Mouse (Mus musculus) stomach, embryonic 16.5 days (tissue): ENCODE data around the gene Mlph. TPM values are rescaled to one million over a fixed set of nuclear protein-coding genes. Genes with fewer than 3 reads are reported as not detected.
A peak's percentile ranks its signal among the peaks of the same experiment; 100 is the strongest.

Experiments used
- ATAC-seq: fragments of 200-750 bp; cut with Nextera tagmentation; 2 replicates; pipeline ENCODE4 v1.8.0; 2017; ENCODE audit warnings: moderate number of reproducible peaks, moderate TSS enrichment; ENCODE audit not compliant: insufficient read depth, low FRiP score
- H3K27ac ChIP-seq: fragments of 300-500 bp; sonication (generic); 2 replicates; pipeline ENCODE4 v1.5.1; 2014; ENCODE audit warnings: low read length
- H3K27me3 ChIP-seq: fragments of 300-500 bp; sonication (generic); 2 replicates; pipeline ENCODE4 v1.6.1; 2014; ENCODE audit warnings: low read length, control low read depth, mixed read lengths; ENCODE audit not compliant: control insufficient read depth, insufficient read depth
- H3K36me3 ChIP-seq: fragments of 300-500 bp; sonication (generic); 2 replicates; pipeline ENCODE4 v1.6.1; 2014; ENCODE audit warnings: low read length; ENCODE audit not compliant: control insufficient read depth, insufficient read depth
- H3K4me1 ChIP-seq: fragments of 300-500 bp; sonication (generic); 2 replicates; pipeline ENCODE4 v1.6.1; 2014; ENCODE audit warnings: low read length, control low read depth, mixed read lengths; ENCODE audit not compliant: control insufficient read depth, insufficient read depth
- H3K4me2 ChIP-seq: fragments of 300-500 bp; sonication (generic); 2 replicates; pipeline ENCODE4 v1.6.1; 2014; ENCODE audit warnings: low read depth, low read length, mixed read lengths
- H3K4me3 ChIP-seq: fragments of 300-500 bp; sonication (generic); replicated peaks from 2 replicates; pipeline ENCODE4 v1.5.1; 2014; ENCODE audit warnings: mild to moderate bottlenecking, low read length
- H3K9ac ChIP-seq: fragments of 300-500 bp; sonication (generic); 2 replicates; pipeline ENCODE4 v1.6.1; 2014; ENCODE audit warnings: low read length
- H3K9me3 ChIP-seq: fragments of 300-500 bp; sonication (generic); replicated peaks from 2 replicates; pipeline ENCODE4 v1.6.1; 2016; ENCODE audit warnings: low read length, control low read depth; ENCODE audit not compliant: control insufficient read depth
- WGBS: fragments of 180-500 bp; shearing (Covaris S2); extraction: QIAGEN DNeasy Blood & Tissue Kit; methylation state at CpG from one replicate; pipeline ENCODE4 v1.1.7; 2014; 5-methylcytosine and 5-hydroxymethylcytosine counted together
- polyA plus RNA-seq: library from polyadenylated mRNA; unstranded; fragments of >200 nt; fragmentation: Nextera tagmentation; extraction: Ambion mirVana; gene quantifications from 2 replicates; pipeline ENCODE4 v1.2.1, GENCODE M21; 2015

Gene Mlph
- polyA plus RNA-seq, 1 experiment from 2014 or later = 4.4 TPM

GRCm38 (mm10) chr1:90927308-90927707, 12.4 kb downstream of the Mlph start:
- peak overlapping the region; percentile 83 for H3K27ac ChIP-seq
- no peaks in the 10 kb centered on the region for H3K36me3 ChIP-seq
- peaks cover 16% of the 10 kb centered on the region; the same call in 1 of the 2 replicates for H3K4me1 ChIP-seq
- ATAC-seq = peak; percentile 44; the same call in 1 of the 2 replicates
- no peaks in the 10 kb centered on the region for H3K27me3 ChIP-seq
- peak overlapping the region; percentile 63; the same call in 1 of the 2 replicates for H3K9ac ChIP-seq
- WGBS = 32% methylated on average over 15 of the region's 15 CpGs
- H3K9me3 ChIP-seq = no peaks in the 10 kb centered on the region
- no peak overlapping the region for H3K4me3 ChIP-seq
- peak overlapping the region; percentile 77 for H3K4me2 ChIP-seq

GRCm38 (mm10) chr1:90927929-90928574, 13.2 kb downstream of the Mlph start:
- Histone ChIP-seq H3K36me3 (no peaks in the 10 kb centered on the region), H3K9ac (peak overlapping the region; percentile 63), H3K9me3 (no peaks in the 10 kb centered on the region), H3K4me3 (peak overlapping the region; percentile 37), H3K27me3 (no peaks in the 10 kb centered on the region), H3K4me2 (peak overlapping the region; percentile 77), H3K4me1 (peaks cover 16% of the 10 kb centered on the region; the same call in 1 of the 2 replicates), H3K27ac (peak overlapping the region; percentile 83)
- 3% methylated on average over 23 of the region's 23 CpGs for WGBS
- ATAC-seq = peak; percentile 22; the same call in 1 of the 2 replicates

- Histone ChIP-seq H3K4me1 (peaks cover 16% of the 10 kb centered on the region; the same call in 1 of the 2 replicates), H3K27ac (0 out of 2 replicates have a peak overlapping the region, but pooled peaks have one; percentile 6), H3K4me3 (peak overlapping the region; percentile 37), H3K9ac (peak overlapping the region; percentile 63), H3K9me3 (no peaks in the 10 kb centered on the region), H3K4me2 (peak overlapping the region; percentile 77), H3K36me3 (no peaks in the 10 kb centered on the region), H3K27me3 (no peaks in the 10 kb centered on the region)
- 3% methylated on average over 6 of the region's 6 CpGs for WGBS
- peak; percentile 65; the same call in 1 of the 2 replicates for ATAC-seq
Observed at GRCm38 (mm10) chr1:90928575-90928934, 13.7 kb downstream of the Mlph start.

GRCm38 (mm10) chr1:90933001-90933400, 18.1 kb downstream of the Mlph start:
- Histone ChIP-seq H3K4me1 (peaks cover 8% of the 10 kb centered on the region; the same call in 1 of the 2 replicates), H3K4me2 (no peak overlapping the region), H3K27me3 (no peaks in the 10 kb centered on the region), H3K4me3 (no peak overlapping the region), H3K27ac (no peak overlapping the region), H3K36me3 (no peaks in the 10 kb centered on the region), H3K9ac (no peak overlapping the region), H3K9me3 (no peaks in the 10 kb centered on the region)
- ATAC-seq = no peak
- WGBS = 71% methylated on average over 5 of the region's 5 CpGs

- H3K36me3 ChIP-seq = no peaks in the 10 kb centered on the region
- H3K4me2 ChIP-seq = no peak overlapping the region
- H3K9ac ChIP-seq = no peak overlapping the region
- no peak overlapping the region for H3K27ac ChIP-seq
- H3K4me3 ChIP-seq = no peak overlapping the region
- no peak for ATAC-seq
- H3K27me3 ChIP-seq = no peaks in the 10 kb centered on the region
- 71% methylated on average over 9 of the region's 9 CpGs for WGBS
- no peaks in the 10 kb centered on the region for H3K4me1 ChIP-seq
- no peaks in the 10 kb centered on the region for H3K9me3 ChIP-seq
Observed at GRCm38 (mm10) chr1:90936990-90937389, 22.1 kb downstream of the Mlph start.

- no peak overlapping the region for H3K27ac ChIP-seq
- no peak overlapping the region for H3K4me2 ChIP-seq
- no peaks in the 10 kb centered on the region for H3K36me3 ChIP-seq
- no peak overlapping the region for H3K9ac ChIP-seq
- no peak overlapping the region for H3K4me3 ChIP-seq
- no peak for ATAC-seq
- H3K9me3 ChIP-seq = no peaks in the 10 kb centered on the region
- H3K27me3 ChIP-seq = no peaks in the 10 kb centered on the region
- 74% methylated on average over 4 of the region's 4 CpGs for WGBS
- H3K4me1 ChIP-seq = no peaks in the 10 kb centered on the region
Observed at GRCm38 (mm10) chr1:90939980-90940379, 25.1 kb downstream of the Mlph start.

- no peaks in the 10 kb centered on the region for H3K27me3 ChIP-seq
- H3K9me3 ChIP-seq = no peaks in the 10 kb centered on the region
- H3K4me3 ChIP-seq = no peak overlapping the region
- no peak for ATAC-seq
- 63% methylated on average over 10 of the region's 10 CpGs for WGBS
- no peak overlapping the region for H3K27ac ChIP-seq
- no peaks in the 10 kb centered on the region for H3K4me1 ChIP-seq
- H3K9ac ChIP-seq = no peak overlapping the region
- H3K4me2 ChIP-seq = no peak overlapping the region
- H3K36me3 ChIP-seq = no peaks in the 10 kb centered on the region
Observed at GRCm38 (mm10) chr1:90945171-90945570, 30.3 kb downstream of the Mlph start.

- ATAC-seq = no peak
- Histone ChIP-seq H3K36me3 (no peaks in the 10 kb centered on the region), H3K4me2 (no peak overlapping the region), H3K4me3 (no peak overlapping the region), H3K9ac (no peak overlapping the region), H3K27me3 (no peaks in the 10 kb centered on the region), H3K9me3 (no peaks in the 10 kb centered on the region), H3K4me1 (no peaks in the 10 kb centered on the region), H3K27ac (no peak overlapping the region)
- 60% methylated on average over 2 of the region's 2 CpGs for WGBS
Observed at GRCm38 (mm10) chr1:90947252-90947651, 32.4 kb downstream of the Mlph start.

- no peaks in the 10 kb centered on the region for H3K27me3 ChIP-seq
Observed at GRCm38 (mm10) chr1:90949309-90949708, 34.4 kb downstream of the Mlph start.

More at GRCm38 (mm10) chr1:90949309-90949708, 34.4 kb downstream of the Mlph start:
- 54% methylated on average over 9 of the region's 9 CpGs for WGBS
- ATAC-seq = no peak
- Histone ChIP-seq H3K4me1 (no peaks in the 10 kb centered on the region), H3K9ac (no peak overlapping the region), H3K36me3 (no peaks in the 10 kb centered on the region), H3K9me3 (no peaks in the 10 kb centered on the region), H3K4me2 (no peak overlapping the region), H3K27ac (no peak overlapping the region), H3K4me3 (no peak overlapping the region)
